Mouse (Mus musculus) bone marrow, adult 2 months (tissue): ENCODE results near the gene Cox20. TPM values are rescaled to one million over a fixed set of nuclear protein-coding genes. Genes with fewer than 3 reads are reported as not detected.
"Not testable (repeated sequence)": the region's sequence is repeated elsewhere in the genome, so short reads cannot be mapped to it uniquely, and the experiment has no call there.

Experiments used
- H3K27ac ChIP-seq: fragments of 200-500 bp; 2 replicates; pipeline ENCODE4 v1.5.1; 2012; ENCODE audit warnings: low read depth, mild to moderate bottlenecking, control low read depth, inconsistent platforms, low read length; ENCODE audit not compliant: control insufficient read depth, poor library complexity, insufficient read depth
- H3K4me1 ChIP-seq: fragments of 200-500 bp; 2 replicates; pipeline ENCODE4 v1.6.1; 2011; ENCODE audit warnings: low read length; ENCODE audit not compliant: control insufficient read depth, insufficient read depth
- H3K4me3 ChIP-seq: fragments of 200-500 bp; replicated peaks from 2 replicates; pipeline ENCODE3; 2011; ENCODE audit warnings: mild to moderate bottlenecking, low read depth, low read length, control low read depth; ENCODE audit not compliant: control insufficient read depth
- CTCF ChIP-seq: fragments of 200-500 bp; IDR thresholded peaks from 2 replicates; pipeline ENCODE4 v1.5.1; 2011; ENCODE audit warnings: low read length, control low read depth; ENCODE audit not compliant: control insufficient read depth, insufficient read depth
- POLR2A ChIP-seq: fragments of 200-500 bp; IDR thresholded peaks from 2 replicates; pipeline ENCODE4 v1.6.1; 2011; ENCODE audit warnings: low read depth, mild to moderate bottlenecking, control low read depth, low read length, borderline replicate concordance; ENCODE audit not compliant: control insufficient read depth
- WGBS: fragments of 180-500 bp; shearing (Covaris S2); methylation state at CpG from one replicate; pipeline ENCODE4 v1.1.7; 2018; 5-methylcytosine and 5-hydroxymethylcytosine counted together
- polyA plus RNA-seq: library from polyadenylated mRNA; stranded (reverse); fragments of >200 nt; gene quantifications from 2 replicates; pipeline ENCODE4 v1.2.4, GENCODE M21; 2011; ENCODE audit warnings: low replicate concordance; ENCODE audit not compliant: missing spikeins, insufficient read depth, insufficient read length

Cox20 gene
- polyA plus RNA-seq, 1 experiment = 133 TPM

- TF ChIP-seq CTCF (no peak), POLR2A (peak; percentile 97)
- peak within 1 kb of the TSS; percentile 100 for H3K27ac ChIP-seq
- WGBS = under 1% methylated on average over 73 of the region's 73 CpGs
- no peaks in the 10 kb centered on the region; the same call in 1 of the 2 replicates for H3K4me1 ChIP-seq
- H3K4me3 ChIP-seq = peak within 1 kb of the TSS; percentile 99
Measured at GRCm38 (mm10) chr1:178337551-178338317, 18.8 kb downstream of the Cox20 start, which contains the start of gene Hnrnpu. Gene Hnrnpu, minus strand, starts transcription at chr1:178337797.

GRCm38 (mm10) chr1:178338318-178338641, 19.4 kb downstream of the Cox20 start:
- Histone ChIP-seq H3K4me1 (no peaks in the 10 kb centered on the region; the same call in 1 of the 2 replicates), H3K27ac (peak overlapping the region; percentile 100), H3K4me3 (peak overlapping the region; percentile 63)
- TF ChIP-seq POLR2A = no peak
- no peak for TF ChIP-seq CTCF
- 5% methylated on average over 6 of the region's 6 CpGs for WGBS

- Histone ChIP-seq H3K4me3 (no peak overlapping the region), H3K4me1 (no peaks in the 10 kb centered on the region; the same call in 1 of the 2 replicates), H3K27ac (no peak overlapping the region)
- TF ChIP-seq CTCF (no peak), POLR2A (no peak)
- 84% methylated on average over 2 of the region's 2 CpGs for WGBS
Measured at GRCm38 (mm10) chr1:178340213-178340612, 21.3 kb downstream of the Cox20 start.

GRCm38 (mm10) chr1:178341435-178341834, 22.5 kb downstream of the Cox20 start:
- Histone ChIP-seq H3K27ac (no peak overlapping the region), H3K4me3 (no peak overlapping the region), H3K4me1 (no peaks in the 10 kb centered on the region; the same call in 1 of the 2 replicates)
- no peak for TF ChIP-seq POLR2A
- TF ChIP-seq CTCF = no peak
- WGBS = 51% methylated on average over 3 of the region's 3 CpGs

- TF ChIP-seq CTCF (no peak), POLR2A (no peak)
- H3K4me1 ChIP-seq = no peaks in the 10 kb centered on the region; the same call in 1 of the 2 replicates
- 41% methylated on average over 1 of the region's 1 CpGs for WGBS
- H3K4me3 ChIP-seq = no peak overlapping the region
- no peak overlapping the region for H3K27ac ChIP-seq
Measured at GRCm38 (mm10) chr1:178342063-178342462, 23.1 kb downstream of the Cox20 start.

- 53% methylated on average over 5 of the region's 5 CpGs for WGBS
- Histone ChIP-seq H3K4me3 (no peak overlapping the region), H3K4me1 (no peaks in the 10 kb centered on the region; the same call in 1 of the 2 replicates), H3K27ac (no peak overlapping the region)
- TF ChIP-seq CTCF (no peak), POLR2A (no peak)
Measured at GRCm38 (mm10) chr1:178342612-178343011, 23.7 kb downstream of the Cox20 start.

GRCm38 (mm10) chr1:178344071-178344805, 25.3 kb downstream of the Cox20 start:
- not testable (repeated sequence) for H3K4me3 ChIP-seq, H3K27ac ChIP-seq, H3K4me1 ChIP-seq
- 91% methylated on average over 10 of the region's 10 CpGs for WGBS

- no peaks in the 10 kb centered on the region for H3K4me1 ChIP-seq
- H3K4me3 ChIP-seq = no peak overlapping the region
- 73% methylated on average over 2 of the region's 2 CpGs for WGBS
- H3K27ac ChIP-seq = no peak overlapping the region
- TF ChIP-seq CTCF (no peak), POLR2A (no peak)
Measured at GRCm38 (mm10) chr1:178350792-178351191, 31.9 kb downstream of the Cox20 start.

GRCm38 (mm10) chr1:178351643-178352042, 32.7 kb downstream of the Cox20 start:
- H3K4me3 ChIP-seq = no peak overlapping the region
- no peaks in the 10 kb centered on the region for H3K4me1 ChIP-seq
- no peak for TF ChIP-seq CTCF
- TF ChIP-seq POLR2A = no peak
- no peak overlapping the region for H3K27ac ChIP-seq
